In the genomic region with DNA sequence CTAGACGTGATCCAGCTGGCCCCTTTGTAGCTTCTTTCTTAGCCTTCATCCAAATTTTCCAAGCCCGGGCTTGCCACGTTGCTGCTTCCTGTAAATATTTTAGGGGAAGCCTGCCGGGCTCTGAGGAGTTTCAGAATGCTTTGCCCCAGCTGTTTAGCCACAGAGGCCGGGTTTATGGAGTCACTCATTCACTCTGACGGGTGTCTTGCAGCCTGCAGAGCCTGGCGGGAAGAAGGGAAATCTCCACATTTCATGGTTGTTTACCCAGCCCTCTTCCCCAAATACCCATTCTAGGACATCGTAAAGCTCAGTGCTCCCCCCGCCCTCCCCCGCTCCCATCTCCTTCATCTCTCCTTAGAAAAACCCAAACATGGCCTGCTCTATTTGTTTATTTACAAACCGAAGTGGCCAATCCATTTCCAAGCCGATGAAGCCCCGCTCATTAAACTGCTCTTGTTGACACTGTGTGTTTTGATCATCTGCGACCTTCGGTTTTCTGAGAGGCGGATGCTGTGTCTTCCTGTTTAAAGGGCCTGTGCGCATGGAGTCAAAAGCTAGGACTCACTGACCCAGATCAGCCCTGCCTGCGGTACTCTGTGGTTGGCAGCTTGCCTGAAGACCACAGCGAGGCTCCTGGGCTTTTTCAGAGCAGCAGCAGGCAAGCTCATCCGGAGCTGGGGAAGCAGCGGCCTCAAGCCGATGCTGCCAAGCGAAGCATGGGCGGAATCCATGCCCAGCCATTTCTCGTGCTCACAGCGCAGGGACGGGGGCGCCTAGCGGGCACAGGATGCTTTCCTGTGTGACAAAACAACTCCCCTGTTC, we compare ENCODE assay signal across 8 mouse cellular contexts. TPM values are rescaled to one million over a fixed set of nuclear protein-coding genes. Genes with fewer than 3 reads are reported as not detected.
DNase-seq lines count a peak whose midpoint lies in the region; ATAC-seq and TF ChIP-seq lines count a peak whose summit lies in the region.

No protein-coding gene starts in this region.

- no peak for TF ChIP-seq CTCF in gastrocnemius, adult 2 months (IDR thresholded peaks at IDR 0.05)

- H3K4me1 ChIP-seq in hindbrain, embryonic 15.5 days (replicated peaks), result peaks cover 11% of the 10 kb centered on the region

- H3K9ac ChIP-seq in hindbrain, embryonic 15.5 days, result 0 out of 2 replicates have a peak overlapping the region, but pooled peaks have one; percentile 22

- no peaks in the 10 kb centered on the region for H3K9me3 ChIP-seq in hindbrain, embryonic 15.5 days

- ATAC-seq in hindbrain, embryonic 15.5 days (ENCODE audit: low FRiP score, low read depth), result peak; percentile 85

- H3K36me3 ChIP-seq in hindbrain, embryonic 15.5 days, result no peaks in the 10 kb centered on the region

- 26% methylated on average over 29 of the region's 29 CpGs for WGBS in hindbrain, embryonic 15.5 days

- DNase-seq in MN1 (ENCODE audit: low spot score), result peak; percentile 87
- DNase-seq in cerebellum, postnatal 10 days, result peak; percentile 91 to 94
- DNase-seq in gastrocnemius, adult 2 months, result peak; percentile 70
- peak; percentile 49 to 59 for DNase-seq in layer of hippocampus, postnatal 14 days (ENCODE audit: low spot score in 2 of 2)
- DNase-seq in lung, postnatal 10 days, result peak; percentile 89
- peak; percentile 60 for DNase-seq in ovary, postnatal 14 days (ENCODE audit: low spot score)
- DNase-seq in thymus, postnatal 25 days, result peak; percentile 68

- intact Hi-C loops in gastrocnemius, adult 2 months (cut with DNase I), result no loop called here

- peak overlapping the region; percentile 73 for H3K27ac ChIP-seq in gastrocnemius, adult 2 months
- H3K27ac ChIP-seq in hindbrain, embryonic 15.5 days (replicated peaks), result peak overlapping the region; percentile 73

- H3K4me2 ChIP-seq in hindbrain, embryonic 15.5 days, result peak overlapping the region; percentile 43

- H3K27me3 ChIP-seq in hindbrain, embryonic 15.5 days, result no peaks in the 10 kb centered on the region

- peak overlapping the region; percentile 55 for H3K4me3 ChIP-seq in gastrocnemius, adult 2 months
- no peak overlapping the region for H3K4me3 ChIP-seq in hindbrain, embryonic 15.5 days

RNA-seq across cellular contexts. Expression of gene Trub1, which starts 41.1 kb away (rescaled TPM):
- total RNA-seq in gastrocnemius, adult 2 months (2021), result 1 to 10 TPM; 3.8 to 6.9 TPM
- polyA plus RNA-seq in hindbrain, embryonic 15.5 days (2015; fragmentation: Nextera tagmentation; extraction: Ambion mirVana), result 12.2 and 12.7 TPM in 2 replicates
- 10 to 100 TPM; 15.5 to 17.7 TPM for total RNA-seq in layer of hippocampus, postnatal 14 days (2021)

RNA-seq across cellular contexts. Expression of gene Fam160b1, which starts 51.1 kb away (rescaled TPM):
- 10 to 100 TPM; 12.0 to 17.4 TPM for total RNA-seq in gastrocnemius, adult 2 months (2021)
- polyA plus RNA-seq in hindbrain, embryonic 15.5 days (2015; fragmentation: Nextera tagmentation; extraction: Ambion mirVana), result 12.1 and 12.7 TPM in 2 replicates
- 10 to 100 TPM; 21.0 to 21.7 TPM for total RNA-seq in layer of hippocampus, postnatal 14 days (2021)
